Mouse (Mus musculus): ENCODE data around the gene Prss44. TPM values are rescaled to one million over a fixed set of nuclear protein-coding genes. Genes with fewer than 3 reads are reported as not detected.

Prss44 gene
- total and polyA plus RNA-seq, 3 experiments = 0.17 TPM; not detected in 2

- Histone ChIP-seq H3K4me2 (ENCODE audit: insufficient read depth, low read depth, poor library complexity, severe bottlenecking) (no peak overlapping the region), H3K27me3 (replicated peaks) (peaks cover 59% of the 10 kb centered on the region), H3K9me3 (replicated peaks; ENCODE audit: low read length) (no peaks in the 10 kb centered on the region), H3K36me3 (replicated peaks in 1 of 2; ENCODE audit: control insufficient read depth in 1 of 2, insufficient read depth in 1 of 2, low read length in 1 of 2) (no peaks in the 10 kb centered on the region), H3K9ac (ENCODE audit: insufficient read depth, low read depth) (no peak overlapping the region), H3K27ac (ENCODE audit: insufficient read depth, low read depth) (no peak overlapping the region), H3K79me2 (replicated peaks; ENCODE audit: control insufficient read depth, extremely low read depth, insufficient read depth, poor library complexity, severe bottlenecking) (no peaks in the 10 kb centered on the region), H3K4me1 (ENCODE audit: control insufficient read depth in 1 of 2, insufficient read depth in 2 of 2) (peaks cover 2 to 7% of the 10 kb centered on the region in 2 experiments; a peak in 2 of 4 replicates), H3K4me3 (replicated peaks in 1 of 3; ENCODE audit: low read depth in 2 of 3, low read length in 2 of 3, poor library complexity in 1 of 3) (no peak overlapping the region)
- no peak for DNase-seq (ENCODE audit: extremely low read depth)
- dilution Hi-C loops (cut with MboI; ENCODE audit: extremely low pct_ligation_motif_present, extremely low pct_unique_long_range_greater_than_20kb, low sequenced_read_pairs) = no loop called here
- TF ChIP-seq ELF1 (IDR thresholded peaks at IDR 0.05; ENCODE audit: low read depth, low read length) = no peak
- no peak for TF ChIP-seq MAFK (IDR thresholded peaks at IDR 0.05; ENCODE audit: insufficient replicate concordance, low read length)
- in situ Hi-C loops (cut with MboI; ENCODE audit: low pct_ligation_motif_present, low pct_unique_long_range_greater_than_20kb, low sequenced_read_pairs) = no loop called here
Measured at GRCm38 (mm10) chr9:110774403-110775268, 39.2 kb upstream of the Prss44 start.

GRCm38 (mm10) chr9:110775269-110776022 lies 38.3 kb upstream of the Prss44 start:
- dilution Hi-C loops (cut with MboI; ENCODE audit: extremely low pct_ligation_motif_present, extremely low pct_unique_long_range_greater_than_20kb, low sequenced_read_pairs) = no loop called here
- Histone ChIP-seq H3K27ac (ENCODE audit: insufficient read depth, low read depth) (no peak overlapping the region), H3K27me3 (replicated peaks) (peaks cover 54% of the 10 kb centered on the region), H3K79me2 (replicated peaks; ENCODE audit: control insufficient read depth, extremely low read depth, insufficient read depth, poor library complexity, severe bottlenecking) (no peaks in the 10 kb centered on the region), H3K9me3 (replicated peaks; ENCODE audit: low read length) (no peaks in the 10 kb centered on the region), H3K4me3 (replicated peaks in 1 of 3; ENCODE audit: low read depth in 2 of 3, low read length in 2 of 3, poor library complexity in 1 of 3) (no peak overlapping the region), H3K9ac (ENCODE audit: insufficient read depth, low read depth) (no peak overlapping the region), H3K4me1 (ENCODE audit: control insufficient read depth in 1 of 2, insufficient read depth in 2 of 2) (peaks cover 3 to 10% of the 10 kb centered on the region in 2 experiments; a peak in 3 of 4 replicates), H3K4me2 (ENCODE audit: insufficient read depth, low read depth, poor library complexity, severe bottlenecking) (no peak overlapping the region), H3K36me3 (replicated peaks in 1 of 2; ENCODE audit: control insufficient read depth in 1 of 2, insufficient read depth in 1 of 2, low read length in 1 of 2) (no peaks in the 10 kb centered on the region)
- no peak for DNase-seq (ENCODE audit: extremely low read depth)
- in situ Hi-C loops (cut with MboI; ENCODE audit: low pct_ligation_motif_present, low pct_unique_long_range_greater_than_20kb, low sequenced_read_pairs) = no loop called here
- TF ChIP-seq RAD21 (IDR thresholded peaks at IDR 0.05; ENCODE audit: low read depth, low read length) (no peak), MXI1 (IDR thresholded peaks at IDR 0.05; ENCODE audit: low read depth, low read length) (no peak), ZKSCAN1 (IDR thresholded peaks at IDR 0.05; ENCODE audit: borderline replicate concordance, low read depth, low read length) (no peak), SMC3 (IDR thresholded peaks at IDR 0.05; ENCODE audit: low read depth, low read length) (no peak)

GRCm38 (mm10) chr9:110778100-110778499 lies 35.7 kb upstream of the Prss44 start:
- H3K4me3 ChIP-seq (replicated peaks in 1 of 3; ENCODE audit: low read depth in 2 of 3, low read length in 2 of 3, poor library complexity in 1 of 3) = no peak overlapping the region
- H3K27me3 ChIP-seq (replicated peaks) = peaks cover 53% of the 10 kb centered on the region
- TF ChIP-seq CHD1 (IDR thresholded peaks at IDR 0.05; ENCODE audit: low read depth, low read length) (no peak), JUND (conservative IDR thresholded peaks at IDR 0.05; ENCODE audit: low read depth, low read length) (no peak), NRF1 (IDR thresholded peaks at IDR 0.05; ENCODE audit: low read depth, low read length) (no peak), CTCF (conservative IDR thresholded peaks at IDR 0.05 in 1 of 2, IDR thresholded peaks at IDR 0.05 in 1 of 2; ENCODE audit: low read depth in 2 of 2, low read length in 2 of 2) (no peak), ETS1 (conservative IDR thresholded peaks at IDR 0.05; ENCODE audit: low read depth, low read length) (no peak), JUN (IDR thresholded peaks at IDR 0.05; ENCODE audit: insufficient read depth, low read depth, low read length) (no peak), CHD2 (IDR thresholded peaks at IDR 0.05; ENCODE audit: low read length) (no peak), BHLHE40 (IDR thresholded peaks at IDR 0.05; ENCODE audit: low read depth, low read length) (no peak)
- H3K4me1 ChIP-seq (ENCODE audit: control insufficient read depth in 1 of 2, insufficient read depth in 2 of 2) = peaks cover 4 to 21% of the 10 kb centered on the region in 2 experiments; a peak in 3 of 4 replicates
- dilution Hi-C loops (cut with MboI; ENCODE audit: extremely low pct_ligation_motif_present, extremely low pct_unique_long_range_greater_than_20kb, low sequenced_read_pairs) (no loop called here), in situ Hi-C loops (cut with MboI; ENCODE audit: low pct_ligation_motif_present, low pct_unique_long_range_greater_than_20kb, low sequenced_read_pairs) (no loop called here)
- H3K27ac ChIP-seq (ENCODE audit: insufficient read depth, low read depth) = no peak overlapping the region
- no peak overlapping the region for H3K9ac ChIP-seq (ENCODE audit: insufficient read depth, low read depth)
- H3K79me2 ChIP-seq (replicated peaks; ENCODE audit: control insufficient read depth, extremely low read depth, insufficient read depth, poor library complexity, severe bottlenecking) = no peaks in the 10 kb centered on the region
- no peaks in the 10 kb centered on the region for H3K36me3 ChIP-seq (replicated peaks in 1 of 2; ENCODE audit: control insufficient read depth in 1 of 2, insufficient read depth in 1 of 2, low read length in 1 of 2)
- DNase-seq (ENCODE audit: extremely low read depth) = no peak
- no peaks in the 10 kb centered on the region for H3K9me3 ChIP-seq (replicated peaks; ENCODE audit: low read length)
- no peak overlapping the region for H3K4me2 ChIP-seq (ENCODE audit: insufficient read depth, low read depth, poor library complexity, severe bottlenecking)
